Mouse (Mus musculus): ENCODE results near the gene Arl11.

- TF ChIP-seq CTCF (IDR thresholded peaks at IDR 0.05; ENCODE audit: borderline replicate concordance, extremely low read depth, insufficient read depth, insufficient read length) (no peak), POLR2A (IDR thresholded peaks at IDR 0.05; ENCODE audit: borderline replicate concordance, extremely low read depth, insufficient read depth, insufficient read length, poor library complexity, severe bottlenecking) (no peak)
Observed at GRCm38 (mm10) chr14:61278676-61279300, 30.8 kb upstream of the Arl11 start.

Measured in brain, embryonic 14.5 days (tissue).